Mouse (Mus musculus): ENCODE measurements around the gene 4930469K13Rik.

Gene 4930469K13Rik

GRCm38 (mm10) chr11:33980146-33980545, 118.2 kb downstream of the 4930469K13Rik start:
- DNase-seq (ENCODE audit: low spot score): no peak

- no peak for DNase-seq (ENCODE audit: low spot score)
Measured at GRCm38 (mm10) chr11:33975121-33975520, 123.2 kb downstream of the 4930469K13Rik start.

- no peak for DNase-seq (ENCODE audit: low spot score)
Measured at GRCm38 (mm10) chr11:33974341-33975040, 123.9 kb downstream of the 4930469K13Rik start.

- DNase-seq (ENCODE audit: low spot score): no peak
Measured at GRCm38 (mm10) chr11:33972114-33972513, 126.2 kb downstream of the 4930469K13Rik start.

- no peak for DNase-seq (ENCODE audit: low spot score)
Measured at GRCm38 (mm10) chr11:33969199-33969598, 129.2 kb downstream of the 4930469K13Rik start.

GRCm38 (mm10) chr11:33967708-33968107, 130.6 kb downstream of the 4930469K13Rik start:
- no peak for DNase-seq (ENCODE audit: low spot score)

- no peak for DNase-seq (ENCODE audit: low spot score)
Measured at GRCm38 (mm10) chr11:33965380-33965779, 133.0 kb downstream of the 4930469K13Rik start.

GRCm38 (mm10) chr11:33962688-33963407, 135.5 kb downstream of the 4930469K13Rik start, which contains the start of gene Kcnmb1:
TSS of gene Kcnmb1 (plus strand) at chr11:33963013.
- DNase-seq (ENCODE audit: low spot score): no peak

- no peak for DNase-seq (ENCODE audit: low spot score)
Measured at GRCm38 (mm10) chr11:33962178-33962577, 136.2 kb downstream of the 4930469K13Rik start.

GRCm38 (mm10) chr11:33958713-33959112, 139.6 kb downstream of the 4930469K13Rik start:
- peak; percentile 80 for DNase-seq (ENCODE audit: low spot score)

- DNase-seq (ENCODE audit: low spot score): no peak
Measured at GRCm38 (mm10) chr11:33957595-33957994, 140.8 kb downstream of the 4930469K13Rik start.

GRCm38 (mm10) chr11:33956623-33957022, 141.7 kb downstream of the 4930469K13Rik start:
- DNase-seq (ENCODE audit: low spot score): no peak

GRCm38 (mm10) chr11:33955982-33956381, 142.4 kb downstream of the 4930469K13Rik start:
- DNase-seq (ENCODE audit: low spot score): no peak

GRCm38 (mm10) chr11:33951684-33952625, 146.4 kb downstream of the 4930469K13Rik start:
- no peak for DNase-seq (ENCODE audit: low spot score)

GRCm38 (mm10) chr11:33951155-33951554, 147.2 kb downstream of the 4930469K13Rik start:
- DNase-seq (ENCODE audit: low spot score): no peak

- DNase-seq (ENCODE audit: low spot score): no peak
Measured at GRCm38 (mm10) chr11:33946501-33946900, 151.9 kb downstream of the 4930469K13Rik start.

- no peak for DNase-seq (ENCODE audit: low spot score)
Measured at GRCm38 (mm10) chr11:33944786-33945328, 153.5 kb downstream of the 4930469K13Rik start.

- peak; percentile 69 for DNase-seq (ENCODE audit: low spot score)
Measured at GRCm38 (mm10) chr11:33944067-33944785, 154.1 kb downstream of the 4930469K13Rik start.

GRCm38 (mm10) chr11:33943565-33943964, 154.8 kb downstream of the 4930469K13Rik start:
- no peak for DNase-seq (ENCODE audit: low spot score)

- DNase-seq (ENCODE audit: low spot score): no peak
Measured at GRCm38 (mm10) chr11:33939456-33940113, 158.8 kb downstream of the 4930469K13Rik start.

Data from testis, postnatal 10 days (tissue).